In genomic region chr7:127103960-127104359, GRCm38 (mm10) we compare ENCODE assay signal across 9 mouse cellular contexts. TPM values are rescaled to one million over a fixed set of nuclear protein-coding genes. Genes with fewer than 3 reads are reported as not detected.
DNase-seq lines count a peak whose midpoint lies in the region; ATAC-seq lines count a peak whose summit lies in the region.
"Had no signal": no experiment of that assay in that cellular context is flagged by ENCODE, and none has a peak within 500 bp of the region (broad histone marks: within the 10 kb centered on the region; RNA-seq: fewer than 3 reads in every experiment).

No protein-coding gene starts in this region.

- H3K9ac ChIP-seq in intestine, embryonic 16.5 days (ENCODE audit: low read depth, low read length): peak overlapping the region; percentile 34; the same call in 1 of the 2 replicates

- no peaks in the 10 kb centered on the region for H3K27me3 ChIP-seq in intestine, embryonic 16.5 days (replicated peaks; ENCODE audit: control insufficient read depth, insufficient read depth, low read length)

- H3K9me3 ChIP-seq in intestine, embryonic 16.5 days (ENCODE audit: control insufficient read depth, low read length): no peaks in the 10 kb centered on the region

- ATAC-seq in common myeloid progenitor, adult 5-6 weeks (replicated peaks; ENCODE audit: low read depth, poor library complexity, severe bottlenecking): peak; percentile 39
- no peak; the same call in 1 of the 2 replicates for ATAC-seq in intestine, embryonic 16.5 days

- peak overlapping the region; percentile 43; the same call in 1 of the 2 replicates for H3K27ac ChIP-seq in intestine, embryonic 16.5 days (ENCODE audit: low read length)
- H3K27ac ChIP-seq: macrophage had no signal

- intact Hi-C loops in left cerebral cortex, postnatal 10 days (cut with DNase I): loop anchor here (2.0 to 5.0 kb wide), 3 partner anchors 82 to 271 kb away; partner anchors contain the start of genes Asphd1, Gm42742 and Prrt2

- H3K4me1 ChIP-seq in intestine, embryonic 16.5 days (ENCODE audit: control insufficient read depth, insufficient read depth, low read length): peaks cover 9% of the 10 kb centered on the region

- DNase-seq in lung, postnatal 36 days: peak; percentile 22
- no peak for DNase-seq in lung, postnatal 14 days
- peak; percentile 72 for DNase-seq in thymus, postnatal 0 days (ENCODE audit: low spot score)
- DNase-seq in ovary, postnatal 10 days (ENCODE audit: low spot score): no peak
- no peak for DNase-seq in left cerebral cortex, postnatal 10 days (ENCODE audit: extremely low spot score in 1 of 2, low spot score in 2 of 2)
- no peak for DNase-seq in spleen, adult 18-20 months

- WGBS in intestine, embryonic 16.5 days: 62% methylated on average over 6 of the region's 6 CpGs

- H3K4me3 ChIP-seq in intestine, embryonic 16.5 days (ENCODE audit: low read length): no peak overlapping the region

- H3K4me2 ChIP-seq in intestine, embryonic 16.5 days (ENCODE audit: low read depth, low read length): no peak overlapping the region

- H3K36me3 ChIP-seq in intestine, embryonic 16.5 days (ENCODE audit: control insufficient read depth, insufficient read depth, low read length): no peaks in the 10 kb centered on the region

RNA-seq across cellular contexts. Expression of gene AI467606, which starts 12.8 kb away (rescaled TPM):
- total RNA-seq in common myeloid progenitor, adult 5-6 weeks (2017): 17.2 and 24.1 TPM in 2 replicates
- polyA plus RNA-seq in intestine, embryonic 16.5 days (2015; fragmentation: Nextera tagmentation; extraction: Ambion mirVana): 7.4 and 7.7 TPM in 2 replicates
- 154 and 165 TPM in 2 replicates for polyA plus RNA-seq in thymus, postnatal 0 days (2015; fragmentation: Nextera tagmentation; extraction: Ambion mirVana)
- 1 to 10 TPM; 1.4 to 2.1 TPM for total RNA-seq in left cerebral cortex, postnatal 10 days (2021)

RNA-seq across cellular contexts. Expression of gene Zg16, which starts 16.8 kb away (rescaled TPM):
- total RNA-seq in common myeloid progenitor, adult 5-6 weeks (2017): 22.6 and 31.2 TPM in 2 replicates
- polyA plus RNA-seq in intestine, embryonic 16.5 days (2015; fragmentation: Nextera tagmentation; extraction: Ambion mirVana): 37.2 and 69.9 TPM in 2 replicates
- polyA plus RNA-seq in thymus, postnatal 0 days (2015; fragmentation: Nextera tagmentation; extraction: Ambion mirVana): 2.4 and 2.7 TPM in 2 replicates
- total RNA-seq in left cerebral cortex, postnatal 10 days (2021): not detected
- polyA plus RNA-seq: macrophage had no signal

RNA-seq across cellular contexts. Expression of gene Qprt, which starts 18.1 kb away (rescaled TPM):
- 0.10 and 1.8 TPM in 2 replicates for total RNA-seq in common myeloid progenitor, adult 5-6 weeks (2017)
- 4.9 and 6.8 TPM in 2 replicates for polyA plus RNA-seq in intestine, embryonic 16.5 days (2015; fragmentation: Nextera tagmentation; extraction: Ambion mirVana)
- polyA plus RNA-seq in thymus, postnatal 0 days (2015; fragmentation: Nextera tagmentation; extraction: Ambion mirVana): 0.99 and 1.4 TPM in 2 replicates
- under 1 TPM in 1 of 2 experiments, not detected in 1; 0.22 TPM for total RNA-seq in left cerebral cortex, postnatal 10 days (2021)
- polyA plus RNA-seq: macrophage had no signal

RNA-seq across cellular contexts. Expression of gene Spn, which starts 33.7 kb away (rescaled TPM):
- total RNA-seq in common myeloid progenitor, adult 5-6 weeks (2017): 278 and 335 TPM in 2 replicates
- polyA plus RNA-seq in intestine, embryonic 16.5 days (2015; fragmentation: Nextera tagmentation; extraction: Ambion mirVana): 0.26 and 0.42 TPM in 2 replicates
- polyA plus RNA-seq in thymus, postnatal 0 days (2015; fragmentation: Nextera tagmentation; extraction: Ambion mirVana): 26.6 and 26.7 TPM in 2 replicates
- under 1 TPM; 0.11 to 0.12 TPM for total RNA-seq in left cerebral cortex, postnatal 10 days (2021)

Comparison
In these comparisons a context has a peak if more than half of its experiments do, and no peak if none do; other contexts are left out.
1. DNase-seq: peak in lung, postnatal 36 days (single experiment) and thymus, postnatal 0 days (single experiment); none in lung, postnatal 14 days (single experiment), ovary, postnatal 10 days (single experiment), left cerebral cortex, postnatal 10 days (0 of 2) and spleen, adult 18-20 months (0 of 2).
2. RNA of gene Zg16, which starts 16.8 kb away (total RNA-seq): 22.6 to 31.2 TPM in common myeloid progenitor, adult 5-6 weeks; not detected in left cerebral cortex, postnatal 10 days; every median in the first group is over 10 times any median in the second.